Mouse (Mus musculus) cerebellum, adult 2 months (tissue): ENCODE measurements around the gene Aen.

Experiments
- CTCF ChIP-seq: fragments of 200-500 bp; IDR thresholded peaks from 2 replicates; pipeline ENCODE4 v1.5.1; 2011; ENCODE audit warnings: low read depth, mild to moderate bottlenecking, control low read depth, low read length, moderate library complexity, borderline replicate concordance; ENCODE audit not compliant: insufficient read depth
- POLR2A ChIP-seq: fragments of 200-500 bp; IDR thresholded peaks from 2 replicates; pipeline ENCODE4 v1.6.1; 2011; ENCODE audit warnings: low read length, control low read depth, borderline replicate concordance; ENCODE audit not compliant: insufficient read depth

- TF ChIP-seq CTCF (no peak), POLR2A (no peak)
These were observed 8.5 kb downstream of the Aen start for GRCm38 (mm10) chr7:78904175-78904574.
